Mouse (Mus musculus): ENCODE measurements at regions not wholly inside any gene's neighbourhood (a gene's known extent, or its start where the extent isn't known, plus 50 kb on each side); places are given as distances from the start of the nearest gene placed in this dataset.

DNA sequence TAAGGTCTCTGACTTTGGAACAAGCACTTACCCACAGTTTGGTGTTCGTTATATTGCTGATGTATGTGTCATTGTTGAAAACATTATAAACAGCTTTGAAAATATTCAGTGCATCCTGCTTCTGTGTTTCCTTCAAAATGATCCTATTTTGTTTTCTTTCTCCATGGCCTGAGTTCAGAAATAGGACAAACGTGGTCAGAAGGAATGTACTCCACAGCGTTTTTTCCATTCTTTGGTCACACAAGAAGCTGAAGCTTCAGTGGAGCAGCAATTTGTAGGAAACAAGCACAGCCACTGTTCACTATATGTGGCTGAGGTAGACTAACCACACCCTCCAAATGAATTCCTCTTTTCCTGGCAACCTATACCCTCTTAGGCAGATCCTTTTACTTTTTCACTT lies 75.1 kb upstream of the Gm10750 start:
- TF ChIP-seq USF2 (conservative IDR thresholded peaks at IDR 0.05; ENCODE audit: low read depth, low read length): no peak
- TF ChIP-seq TCF12 (IDR thresholded peaks at IDR 0.05; ENCODE audit: low read depth, low read length): no peak
- no peak for TF ChIP-seq CTCF (conservative IDR thresholded peaks at IDR 0.05 in 1 of 2, IDR thresholded peaks at IDR 0.05 in 1 of 2; ENCODE audit: low read depth in 2 of 2, low read length in 2 of 2)
- no peak for TF ChIP-seq CHD2 (IDR thresholded peaks at IDR 0.05; ENCODE audit: low read length)
- no peak for TF ChIP-seq TBP (conservative IDR thresholded peaks at IDR 0.05; ENCODE audit: low read depth, low read length)

Measured in CH12.LX (cell line).